Mouse (Mus musculus) heart, postnatal 10 days (tissue): Measurements from ENCODE around the gene Olfr1255. TPM values are rescaled to one million over a fixed set of nuclear protein-coding genes. Genes with fewer than 3 reads are reported as not detected.

Experiments used
- DNase-seq, 2 experiments: peaks; one replicate each; pipeline ENCODE4 v3.0.0; 2021
- intact Hi-C: fragments of 180-260 bp; cut with DNase I; formaldehyde crosslinking; loops from one replicate; pipeline ENCODE4 v1.15.1; 2025
- total RNA-seq, 2 experiments: library from RNA; stranded (reverse); gene quantifications; 2 replicates each; pipeline ENCODE4 v1.2.3; 2021

Olfr1255 gene
- total RNA-seq: not detected

- no peak for DNase-seq
- intact Hi-C loops: no loop called here
Observed at GRCm38 (mm10) chr2:89811751-89812150, at the start of gene Olfr1255. Gene Olfr1255 (plus strand): TSS chr2:89812051.

- intact Hi-C loops: no loop called here
- DNase-seq: no peak
Observed at GRCm38 (mm10) chr2:89793519-89793918, 18.3 kb upstream of the Olfr1255 start, which contains the start of gene Olfr1254. Gene Olfr1254 (minus strand): TSS chr2:89793619.

- DNase-seq: no peak
- intact Hi-C loops: no loop called here
Observed at GRCm38 (mm10) chr2:89799583-89799982, 12.3 kb upstream of the Olfr1255 start.

GRCm38 (mm10) chr2:89810751-89811150 lies 1.1 kb upstream of the Olfr1255 start:
- intact Hi-C loops: no loop called here

GRCm38 (mm10) chr2:89820216-89820615 lies 8.4 kb downstream of the Olfr1255 start:
- DNase-seq: no peak
- intact Hi-C loops: no loop called here

More at GRCm38 (mm10) chr2:89810751-89811150, 1.1 kb upstream of the Olfr1255 start:
- no peak for DNase-seq

GRCm38 (mm10) chr2:89841455-89841854 lies 29.6 kb downstream of the Olfr1255 start, which contains the start of gene Olfr1256:
Gene Olfr1256 (minus strand): TSS chr2:89841555.
- DNase-seq: no peak

GRCm38 (mm10) chr2:89848105-89848504 lies 36.3 kb downstream of the Olfr1255 start, which contains the start of gene Olfr48:
Gene Olfr48 (minus strand): TSS chr2:89848205.
- DNase-seq: no peak
- intact Hi-C loops: no loop called here

More at GRCm38 (mm10) chr2:89841455-89841854, 29.6 kb downstream of the Olfr1255 start, which contains the start of gene Olfr1256:
- intact Hi-C loops: no loop called here

- intact Hi-C loops: no loop called here
- DNase-seq: no peak
Observed at GRCm38 (mm10) chr2:89849230-89849629, 37.4 kb downstream of the Olfr1255 start.

Other genes starting within 250 kb of the Olfr1255 start
- not detected for gene Olfr1245, start 233.6 kb upstream of the Olfr1255 start, total RNA-seq
- gene Olfr1246, start 218.9 kb upstream of the Olfr1255 start, total RNA-seq: not detected
- gene Olfr1247, start 197.9 kb upstream of the Olfr1255 start, total RNA-seq: under 1 TPM in 1 of 2 experiments, not detected in 1; 0.05 TPM
- not detected for gene Olfr1248, start 193.8 kb upstream of the Olfr1255 start, total RNA-seq
- gene Olfr1249, start 177.1 kb upstream of the Olfr1255 start, total RNA-seq: not detected
- gene Olfr1250, start 150.6 kb upstream of the Olfr1255 start, total RNA-seq: not detected
- not detected for gene Olfr1251, start 140.1 kb upstream of the Olfr1255 start, total RNA-seq
- not detected for gene Olfr1252, start 87.0 kb upstream of the Olfr1255 start, total RNA-seq
- not detected for gene Olfr1253, start 55.0 kb upstream of the Olfr1255 start, total RNA-seq
- not detected for gene Olfr1254, start 18.4 kb upstream of the Olfr1255 start, total RNA-seq
- not detected for gene Olfr1256, start 29.5 kb downstream of the Olfr1255 start, total RNA-seq
- gene Olfr48, start 36.2 kb downstream of the Olfr1255 start, total RNA-seq: not detected
- gene Olfr1257, start 66.4 kb downstream of the Olfr1255 start, total RNA-seq: not detected
- not detected for gene Olfr1258, start 115.3 kb downstream of the Olfr1255 start, total RNA-seq
- not detected for gene Olfr1259, start 136.6 kb downstream of the Olfr1255 start, total RNA-seq
- gene Olfr1260, start 162.3 kb downstream of the Olfr1255 start, total RNA-seq: not detected
- gene Olfr1261, start 179.2 kb downstream of the Olfr1255 start, total RNA-seq: not detected
- not detected for gene Olfr1262, start 188.1 kb downstream of the Olfr1255 start, total RNA-seq
- not detected for gene Olfr1263, start 200.1 kb downstream of the Olfr1255 start, total RNA-seq
- gene Olfr1264, start 213.5 kb downstream of the Olfr1255 start, total RNA-seq: not detected
- gene Olfr1265, start 223.3 kb downstream of the Olfr1255 start, total RNA-seq: not detected